Mouse (Mus musculus) hematopoietic multipotent progenitor cell, adult 10-12 weeks (in vitro differentiated cells): Measurements from ENCODE around the gene Pde1a. TPM values are rescaled to one million over a fixed set of nuclear protein-coding genes. Genes with fewer than 3 reads are reported as not detected.

Experiments
- polyA plus RNA-seq: library from polyadenylated mRNA; stranded (reverse); fragments of >175 nt; gene quantifications from 2 replicates; pipeline ENCODE4 v1.2.3, GENCODE M21; 2012; ENCODE audit warnings: low replicate concordance

Pde1a gene
- polyA plus RNA-seq: not detected in 2 replicates

DNA sequence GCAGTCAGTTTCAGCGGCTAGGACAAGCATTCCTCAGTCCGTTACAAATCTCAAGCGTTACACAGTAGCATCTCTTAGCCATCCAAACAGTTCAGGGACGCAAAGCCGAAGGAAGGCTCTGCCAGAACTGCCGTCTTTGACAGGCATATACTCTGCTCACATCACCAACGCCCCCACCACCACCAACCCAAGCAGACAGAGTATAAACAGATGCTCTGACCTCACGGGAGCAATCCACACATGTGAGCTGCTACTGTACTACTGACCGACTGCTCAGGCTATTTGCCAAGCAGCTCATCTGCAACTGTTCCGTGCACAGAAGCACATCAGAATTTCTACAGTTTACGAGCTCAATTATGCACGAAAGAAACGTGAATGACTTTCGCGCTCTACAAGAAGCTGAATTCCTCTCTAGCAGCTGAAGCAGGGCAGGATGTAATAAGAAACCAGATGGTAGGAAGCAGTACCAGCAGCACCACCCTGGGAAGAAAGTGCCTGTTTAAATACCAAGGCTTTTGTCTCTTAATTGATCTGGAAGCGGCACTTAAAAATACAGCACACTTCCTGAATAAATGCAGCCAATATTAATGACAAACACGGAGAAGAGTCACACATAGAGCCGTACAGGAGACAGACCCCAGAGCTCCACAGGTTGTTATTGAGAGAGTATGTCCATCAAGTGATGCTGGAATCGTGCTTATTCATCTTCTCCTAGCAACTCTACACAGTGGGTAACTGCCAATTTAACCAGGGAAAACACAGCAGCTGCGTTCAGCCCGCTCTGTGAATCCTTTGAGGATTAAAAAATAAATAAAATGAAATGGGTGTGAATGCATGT, at the start of gene Pde1a:
Gene Pde1a, minus strand, starts transcription at position 598 of the 838 bp plus-strand sequence.

Other genes starting within 250 kb of the Pde1a start
- gene Prdx6b, start 163.0 kb upstream of the Pde1a start, polyA plus RNA-seq: not detected in 2 replicates
- gene Dnajc10, start 186.0 kb upstream of the Pde1a start, polyA plus RNA-seq: 37.6 and 64.6 TPM in 2 replicates